Mouse (Mus musculus): ENCODE results near the gene Abracl. TPM values are rescaled to one million over a fixed set of nuclear protein-coding genes. Genes with fewer than 3 reads are reported as not detected.

The Abracl gene
- polyA plus RNA-seq, 1 experiment from 2014 or later, result 282 TPM

DNA sequence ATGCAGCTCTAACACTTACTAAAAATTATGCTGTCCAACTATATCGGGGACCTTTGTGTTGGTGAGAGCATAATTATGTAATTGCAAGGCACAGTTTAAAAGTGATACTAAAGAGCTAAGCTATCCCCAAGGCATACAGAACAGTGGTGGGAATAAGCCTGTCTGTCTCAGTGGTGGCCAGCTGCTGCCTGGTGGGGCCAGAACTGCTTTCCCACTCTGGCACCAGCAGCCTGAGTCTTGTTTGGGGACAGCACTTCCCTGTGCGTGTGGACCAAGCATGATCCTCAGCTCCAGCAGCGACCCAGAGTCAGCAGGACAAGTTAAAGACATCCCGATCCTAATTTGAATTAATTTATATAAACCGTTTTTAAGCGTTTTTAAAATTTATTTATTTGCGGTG, 2.6 kb downstream of the Abracl start:
- Histone ChIP-seq H3K9me3 (ENCODE audit: control insufficient read depth, low read length) (no peaks in the 10 kb centered on the region), H3K27ac (replicated peaks) (no peak overlapping the region), H3K36me3 (ENCODE audit: control insufficient read depth, insufficient read depth, low read length) (peaks cover 4% of the 10 kb centered on the region; the same call in 1 of the 2 replicates), H3K27me3 (ENCODE audit: control insufficient read depth, insufficient read depth, low read length) (no peaks in the 10 kb centered on the region), H3K4me2 (replicated peaks; ENCODE audit: low read depth) (no peak overlapping the region), H3K9ac (ENCODE audit: low read length) (no peak overlapping the region), H3K4me1 (replicated peaks; ENCODE audit: control insufficient read depth, insufficient read depth) (no peaks in the 10 kb centered on the region), H3K4me3 (ENCODE audit: low read depth, low read length) (no peak overlapping the region)
- DNase-seq (ENCODE audit: low spot score) (no peak), ATAC-seq (ENCODE audit: low FRiP score, low TSS enrichment) (no peak)
- WGBS, result 86% methylated on average over 7 of the region's 7 CpGs
- TF ChIP-seq EP300 (optimal IDR thresholded peaks at IDR 0.05) (no peak), CTCF (IDR thresholded peaks at IDR 0.05; ENCODE audit: low read depth) (no peak)

GRCm38 (mm10) chr10:18011761-18012160, 11.3 kb downstream of the Abracl start:
- 65% methylated on average over 5 of the region's 5 CpGs for WGBS

DNA sequence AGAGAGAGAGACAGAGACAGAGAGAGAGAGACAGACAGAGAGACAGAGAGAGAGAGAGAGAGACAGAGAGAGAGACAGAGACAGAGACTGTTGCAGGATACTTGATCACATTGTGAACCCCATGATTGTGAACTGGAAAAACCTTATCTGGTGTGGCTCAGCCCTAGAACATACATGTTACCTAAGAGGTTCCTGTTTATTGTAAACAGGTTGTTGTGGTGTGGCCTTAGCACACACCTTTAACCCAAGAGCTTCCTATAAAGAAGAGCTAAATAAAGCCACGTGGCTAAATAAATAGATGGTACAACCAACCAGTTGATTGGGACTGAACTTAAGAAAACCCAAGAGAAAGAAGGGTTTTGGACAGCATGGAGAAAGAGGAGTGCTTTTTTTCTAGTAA, 13.3 kb downstream of the Abracl start:
- Histone ChIP-seq H3K4me3 (ENCODE audit: low read depth, low read length) (no peak overlapping the region), H3K36me3 (ENCODE audit: control insufficient read depth, insufficient read depth, low read length) (peaks cover 10% of the 10 kb centered on the region; the same call in 1 of the 2 replicates), H3K9ac (ENCODE audit: low read length) (no peak overlapping the region), H3K9me3 (ENCODE audit: control insufficient read depth, low read length) (no peaks in the 10 kb centered on the region), H3K4me2 (replicated peaks; ENCODE audit: low read depth) (no peak overlapping the region), H3K27me3 (ENCODE audit: control insufficient read depth, insufficient read depth, low read length) (no peaks in the 10 kb centered on the region), H3K27ac (replicated peaks) (no peak overlapping the region), H3K4me1 (replicated peaks; ENCODE audit: control insufficient read depth, insufficient read depth) (no peaks in the 10 kb centered on the region)
- WGBS, result 73% methylated on average over 1 of the region's 1 CpGs
- ATAC-seq (ENCODE audit: low FRiP score, low TSS enrichment) (no peak), DNase-seq (ENCODE audit: low spot score) (no peak)
- TF ChIP-seq EP300 (optimal IDR thresholded peaks at IDR 0.05) (no peak), CTCF (IDR thresholded peaks at IDR 0.05; ENCODE audit: low read depth) (no peak)

More at GRCm38 (mm10) chr10:18011761-18012160, 11.3 kb downstream of the Abracl start:
- no peak for TF ChIP-seq EP300 (optimal IDR thresholded peaks at IDR 0.05)
- no peaks in the 10 kb centered on the region for H3K27me3 ChIP-seq (ENCODE audit: control insufficient read depth, insufficient read depth, low read length)
- no peak for DNase-seq (ENCODE audit: low spot score)
- H3K36me3 ChIP-seq (ENCODE audit: control insufficient read depth, insufficient read depth, low read length), result peaks cover 14% of the 10 kb centered on the region; the same call in 1 of the 2 replicates
- H3K4me1 ChIP-seq (replicated peaks; ENCODE audit: control insufficient read depth, insufficient read depth), result no peaks in the 10 kb centered on the region
- no peak overlapping the region for H3K27ac ChIP-seq (replicated peaks)
- no peak overlapping the region for H3K9ac ChIP-seq (ENCODE audit: low read length)
- no peak for ATAC-seq (ENCODE audit: low FRiP score, low TSS enrichment)
- no peak overlapping the region for H3K4me2 ChIP-seq (replicated peaks; ENCODE audit: low read depth)
- no peaks in the 10 kb centered on the region for H3K9me3 ChIP-seq (ENCODE audit: control insufficient read depth, low read length)
- H3K4me3 ChIP-seq (ENCODE audit: low read depth, low read length), result no peak overlapping the region

DNA sequence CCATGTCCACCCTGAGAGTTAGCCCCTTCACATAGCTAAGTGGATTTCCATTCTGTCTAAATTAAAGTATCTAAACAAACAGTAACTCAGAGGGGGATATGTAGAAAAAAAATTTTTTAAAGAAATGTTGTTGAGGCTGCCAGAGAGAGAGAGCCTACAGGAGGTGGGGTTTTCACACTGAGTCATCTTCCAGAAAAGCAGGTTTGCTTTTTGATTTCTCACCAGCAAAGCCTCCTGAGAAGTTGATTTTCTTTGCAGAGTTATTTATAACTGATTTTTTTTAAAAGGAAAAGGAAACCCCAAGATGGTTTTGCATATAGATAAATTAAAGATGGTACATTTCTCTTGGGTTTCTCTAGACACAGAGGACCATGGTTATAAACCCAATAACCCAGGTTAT, 15.0 kb downstream of the Abracl start:
- H3K9ac ChIP-seq (ENCODE audit: low read length), result no peak overlapping the region
- no peak for ATAC-seq (ENCODE audit: low FRiP score, low TSS enrichment)
- H3K9me3 ChIP-seq (ENCODE audit: control insufficient read depth, low read length), result no peaks in the 10 kb centered on the region
- no peak overlapping the region for H3K4me2 ChIP-seq (replicated peaks; ENCODE audit: low read depth)
- no peaks in the 10 kb centered on the region for H3K4me1 ChIP-seq (replicated peaks; ENCODE audit: control insufficient read depth, insufficient read depth)
- no peaks in the 10 kb centered on the region for H3K27me3 ChIP-seq (ENCODE audit: control insufficient read depth, insufficient read depth, low read length)
- TF ChIP-seq EP300 (optimal IDR thresholded peaks at IDR 0.05) (no peak), CTCF (IDR thresholded peaks at IDR 0.05; ENCODE audit: low read depth) (no peak)
- H3K27ac ChIP-seq (replicated peaks), result no peak overlapping the region
- no peak for DNase-seq (ENCODE audit: low spot score)
- no peak overlapping the region for H3K4me3 ChIP-seq (ENCODE audit: low read depth, low read length)
- peaks cover 5% of the 10 kb centered on the region; the same call in 1 of the 2 replicates for H3K36me3 ChIP-seq (ENCODE audit: control insufficient read depth, insufficient read depth, low read length)

- TF ChIP-seq CTCF (IDR thresholded peaks at IDR 0.05; ENCODE audit: low read depth) (no peak), EP300 (optimal IDR thresholded peaks at IDR 0.05) (no peak)
- WGBS, result 81% methylated on average over 3 of the region's 3 CpGs
- H3K27me3 ChIP-seq (ENCODE audit: control insufficient read depth, insufficient read depth, low read length), result no peaks in the 10 kb centered on the region
These were observed 15.8 kb downstream of the Abracl start for GRCm38 (mm10) chr10:18007243-18007642.

GRCm38 (mm10) chr10:18006756-18007155, 16.3 kb downstream of the Abracl start:
- TF ChIP-seq CTCF (IDR thresholded peaks at IDR 0.05; ENCODE audit: low read depth), result no peak
- TF ChIP-seq EP300 (optimal IDR thresholded peaks at IDR 0.05), result no peak
- Histone ChIP-seq H3K9me3 (ENCODE audit: control insufficient read depth, low read length) (no peaks in the 10 kb centered on the region), H3K9ac (ENCODE audit: low read length) (no peak overlapping the region), H3K4me2 (replicated peaks; ENCODE audit: low read depth) (no peak overlapping the region), H3K27me3 (ENCODE audit: control insufficient read depth, insufficient read depth, low read length) (no peaks in the 10 kb centered on the region), H3K36me3 (ENCODE audit: control insufficient read depth, insufficient read depth, low read length) (peaks cover 5% of the 10 kb centered on the region; the same call in 1 of the 2 replicates), H3K4me3 (ENCODE audit: low read depth, low read length) (no peak overlapping the region), H3K4me1 (replicated peaks; ENCODE audit: control insufficient read depth, insufficient read depth) (no peaks in the 10 kb centered on the region), H3K27ac (replicated peaks) (no peak overlapping the region)
- DNase-seq (ENCODE audit: low spot score), result no peak
- ATAC-seq (ENCODE audit: low FRiP score, low TSS enrichment), result no peak
- WGBS, result 74% methylated on average over 1 of the region's 1 CpGs

More at GRCm38 (mm10) chr10:18007243-18007642, 15.8 kb downstream of the Abracl start:
- Histone ChIP-seq H3K27ac (replicated peaks) (no peak overlapping the region), H3K9ac (ENCODE audit: low read length) (no peak overlapping the region), H3K4me3 (ENCODE audit: low read depth, low read length) (no peak overlapping the region), H3K36me3 (ENCODE audit: control insufficient read depth, insufficient read depth, low read length) (peaks cover 5% of the 10 kb centered on the region; the same call in 1 of the 2 replicates), H3K4me2 (replicated peaks; ENCODE audit: low read depth) (no peak overlapping the region), H3K4me1 (replicated peaks; ENCODE audit: control insufficient read depth, insufficient read depth) (no peaks in the 10 kb centered on the region), H3K9me3 (ENCODE audit: control insufficient read depth, low read length) (no peaks in the 10 kb centered on the region)
- no peak for DNase-seq (ENCODE audit: low spot score)
- no peak for ATAC-seq (ENCODE audit: low FRiP score, low TSS enrichment)

Measured in stomach, postnatal 0 days (tissue).